Mouse (Mus musculus) intestine, embryonic 16.5 days (tissue): ENCODE data around the gene Unc5b. TPM values are rescaled to one million over a fixed set of nuclear protein-coding genes. Genes with fewer than 3 reads are reported as not detected.
A peak's percentile ranks its signal among the peaks of the same experiment; 100 is the strongest.

Source experiments
- ATAC-seq: fragments of 200-750 bp; cut with Nextera tagmentation; 2 replicates; pipeline ENCODE4 v1.8.0; 2017; ENCODE audit warnings: moderate TSS enrichment, moderate library complexity
- H3K27ac ChIP-seq: fragments of 300-500 bp; sonication (generic); 2 replicates; pipeline ENCODE4 v1.5.1; 2014; ENCODE audit warnings: mild to moderate bottlenecking, low read length
- H3K27me3 ChIP-seq: fragments of 300-500 bp; sonication (generic); replicated peaks from 2 replicates; pipeline ENCODE4 v1.6.1; 2014; ENCODE audit warnings: low read length, control low read depth, mixed read lengths; ENCODE audit not compliant: control insufficient read depth, insufficient read depth
- H3K36me3 ChIP-seq: fragments of 300-500 bp; sonication (generic); 2 replicates; pipeline ENCODE4 v1.6.1; 2014; ENCODE audit warnings: low read length, control low read depth; ENCODE audit not compliant: control insufficient read depth, insufficient read depth
- H3K4me1 ChIP-seq: fragments of 300-500 bp; sonication (generic); 2 replicates; pipeline ENCODE4 v1.6.1; 2014; ENCODE audit warnings: low read length, control low read depth, mixed read lengths; ENCODE audit not compliant: control insufficient read depth, insufficient read depth
- H3K4me2 ChIP-seq: fragments of 300-500 bp; sonication (generic); 2 replicates; pipeline ENCODE4 v1.6.1; 2014; ENCODE audit warnings: low read depth, low read length, control low read depth
- H3K4me3 ChIP-seq: fragments of 300-500 bp; sonication (generic); 2 replicates; pipeline ENCODE4 v1.5.1; 2014; ENCODE audit warnings: mild to moderate bottlenecking, low read length
- H3K9ac ChIP-seq: fragments of 300-500 bp; sonication (generic); 2 replicates; pipeline ENCODE4 v1.6.1; 2014; ENCODE audit warnings: low read depth, low read length
- H3K9me3 ChIP-seq: fragments of 300-500 bp; sonication (generic); 2 replicates; pipeline ENCODE4 v1.6.1; 2016; ENCODE audit warnings: low read length, control low read depth; ENCODE audit not compliant: control insufficient read depth
- WGBS: fragments of 180-500 bp; shearing (Covaris S2); extraction: QIAGEN DNeasy Blood & Tissue Kit; methylation state at CpG from one replicate; pipeline ENCODE4 v1.1.7; 2014; 5-methylcytosine and 5-hydroxymethylcytosine counted together
- polyA plus RNA-seq: library from polyadenylated mRNA; unstranded; fragments of >200 nt; fragmentation: Nextera tagmentation; extraction: Ambion mirVana; gene quantifications from 2 replicates; pipeline ENCODE4 v1.2.1, GENCODE M21; 2015

Gene Unc5b
- polyA plus RNA-seq, 1 experiment from 2014 or later = 4.6 TPM

DNA sequence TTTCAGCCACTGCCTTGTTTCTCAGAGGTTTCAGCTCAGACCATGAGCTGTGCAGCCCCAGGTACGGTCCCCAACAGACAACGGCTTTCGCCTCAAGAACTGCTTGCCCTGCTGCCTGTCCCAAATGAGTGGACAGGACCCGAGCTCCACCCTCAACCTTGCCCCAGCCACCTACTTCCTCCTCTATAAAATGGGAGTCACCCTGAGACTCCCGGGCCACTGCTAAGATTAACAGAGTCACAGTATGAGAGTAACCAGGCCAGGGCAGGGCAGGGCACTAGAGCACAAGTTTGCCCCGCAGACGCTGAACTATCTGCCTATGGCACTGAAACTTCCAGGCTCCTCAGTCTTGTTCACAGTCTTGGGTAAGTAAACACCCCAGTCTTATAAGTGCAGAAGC is 34.9 kb downstream of the Unc5b start:
- Histone ChIP-seq H3K27ac (peak overlapping the region; percentile 23; the same call in 1 of the 2 replicates), H3K4me1 (peaks cover 57% of the 10 kb centered on the region), H3K27me3 (no peaks in the 10 kb centered on the region), H3K9me3 (no peaks in the 10 kb centered on the region), H3K4me2 (no peak overlapping the region), H3K4me3 (no peak overlapping the region), H3K36me3 (no peaks in the 10 kb centered on the region), H3K9ac (no peak overlapping the region)
- ATAC-seq = no peak
- WGBS = 73% methylated on average over 7 of the region's 7 CpGs

DNA sequence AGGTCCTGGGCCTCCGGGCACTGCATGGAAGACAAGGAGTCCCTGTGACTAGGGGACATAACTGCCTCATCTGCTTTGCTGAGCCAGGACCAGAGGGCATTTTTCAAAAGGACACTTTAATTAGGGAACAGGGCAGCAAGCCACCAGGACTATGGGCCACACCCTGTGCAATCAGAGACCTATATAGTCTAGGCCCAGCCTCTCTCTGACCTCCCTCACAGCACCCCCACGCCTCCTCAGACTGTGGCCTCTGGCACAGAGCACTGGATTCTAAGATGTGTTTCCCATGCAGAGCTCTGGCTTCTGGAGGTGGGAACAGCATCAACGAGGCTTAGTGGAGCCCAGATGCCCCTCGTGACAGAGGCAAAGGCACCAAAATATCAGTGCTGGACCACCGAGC is 35.4 kb downstream of the Unc5b start:
- Histone ChIP-seq H3K36me3 (no peaks in the 10 kb centered on the region), H3K4me1 (peaks cover 55% of the 10 kb centered on the region), H3K9ac (peak overlapping the region; percentile 29; the same call in 1 of the 2 replicates), H3K27me3 (no peaks in the 10 kb centered on the region), H3K4me3 (no peak overlapping the region), H3K27ac (peak overlapping the region; percentile 23; the same call in 1 of the 2 replicates), H3K4me2 (no peak overlapping the region), H3K9me3 (no peaks in the 10 kb centered on the region)
- WGBS = 73% methylated on average over 5 of the region's 5 CpGs
- peak; percentile 19; the same call in 1 of the 2 replicates for ATAC-seq

DNA sequence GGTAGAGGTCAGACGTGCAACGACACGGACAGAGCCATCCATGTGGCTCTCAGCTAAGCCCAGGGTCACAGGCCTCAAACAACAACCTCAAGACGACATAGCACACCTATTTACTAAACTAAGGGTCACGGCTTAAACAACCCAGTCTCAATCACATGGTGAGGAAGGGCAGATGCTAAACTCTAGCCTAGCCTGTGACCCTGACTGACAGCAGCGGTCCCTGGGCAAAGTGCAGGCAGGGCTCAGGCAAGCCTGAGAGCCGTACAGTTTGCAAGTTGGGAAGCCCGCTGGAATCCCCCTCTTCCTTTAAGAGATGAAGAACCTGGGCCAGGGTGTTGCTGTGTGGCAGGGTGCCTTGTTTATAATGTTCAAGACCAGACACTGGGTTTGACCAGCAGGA is 36.6 kb downstream of the Unc5b start:
- ATAC-seq = peak; percentile 28; the same call in 1 of the 2 replicates

DNA sequence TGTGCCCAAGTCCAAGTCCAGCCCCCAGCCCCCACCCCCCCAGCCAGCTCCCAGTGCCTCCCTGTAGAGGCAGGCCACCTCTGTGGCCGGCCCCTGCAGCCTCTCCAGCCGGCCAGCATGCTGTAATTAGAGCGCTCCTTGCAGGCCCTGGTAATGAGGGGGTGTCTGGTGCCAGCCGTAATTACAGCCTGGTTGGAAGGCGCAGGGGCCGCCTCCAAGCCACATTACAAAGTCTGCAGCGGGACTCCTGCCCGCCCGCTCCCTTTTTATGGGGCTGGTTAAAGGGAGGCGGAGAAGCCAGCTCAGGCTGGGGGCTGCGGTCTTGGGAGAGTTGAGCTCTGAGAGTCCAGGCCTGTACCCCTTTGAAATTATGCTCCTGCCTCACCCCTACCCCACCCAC is 37.0 kb downstream of the Unc5b start:
- 43% methylated on average over 11 of the region's 11 CpGs for WGBS
- H3K4me3 ChIP-seq = no peak overlapping the region
- no peaks in the 10 kb centered on the region for H3K27me3 ChIP-seq
- peak overlapping the region; percentile 33 for H3K27ac ChIP-seq
- H3K4me2 ChIP-seq = peak overlapping the region; percentile 9; the same call in 1 of the 2 replicates
- H3K4me1 ChIP-seq = peaks cover 46% of the 10 kb centered on the region
- H3K36me3 ChIP-seq = no peaks in the 10 kb centered on the region
- H3K9ac ChIP-seq = peak overlapping the region; percentile 20; the same call in 1 of the 2 replicates
- ATAC-seq = peak; percentile 30
- H3K9me3 ChIP-seq = no peaks in the 10 kb centered on the region

More for the DNA sequence above, 36.6 kb downstream of the Unc5b start:
- H3K36me3 ChIP-seq = no peaks in the 10 kb centered on the region
- H3K4me3 ChIP-seq = no peak overlapping the region
- no peaks in the 10 kb centered on the region for H3K27me3 ChIP-seq
- H3K4me2 ChIP-seq = peak overlapping the region; percentile 9; the same call in 1 of the 2 replicates
- peak overlapping the region; percentile 20; the same call in 1 of the 2 replicates for H3K9ac ChIP-seq
- peaks cover 50% of the 10 kb centered on the region for H3K4me1 ChIP-seq
- H3K9me3 ChIP-seq = no peaks in the 10 kb centered on the region
- 53% methylated on average over 8 of the region's 8 CpGs for WGBS
- H3K27ac ChIP-seq = peak overlapping the region; percentile 33; the same call in 1 of the 2 replicates

DNA sequence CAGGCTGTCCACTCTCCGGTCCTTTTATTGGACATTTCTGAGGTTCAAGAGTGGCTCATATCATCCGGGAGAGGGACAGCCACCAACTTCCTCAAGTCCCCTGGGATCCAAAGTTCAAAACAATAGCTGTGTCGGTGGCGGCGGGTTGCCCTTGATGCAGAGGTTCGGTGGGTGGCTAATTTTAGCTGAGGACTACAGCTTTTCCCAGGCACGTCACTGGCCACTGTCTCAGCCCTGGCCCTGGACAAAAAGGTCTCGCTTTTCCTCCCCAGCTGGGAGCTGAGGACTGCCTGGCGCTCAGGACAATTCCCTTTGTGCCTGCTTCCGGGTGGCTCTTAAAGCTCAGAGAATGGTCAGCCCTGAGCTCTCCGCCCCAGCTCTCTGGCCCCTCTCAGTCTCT is 38.5 kb downstream of the Unc5b start:
- Histone ChIP-seq H3K27me3 (no peaks in the 10 kb centered on the region), H3K9ac (peak overlapping the region; percentile 40; the same call in 1 of the 2 replicates), H3K9me3 (no peaks in the 10 kb centered on the region), H3K36me3 (no peaks in the 10 kb centered on the region), H3K4me3 (no peak overlapping the region), H3K4me1 (peaks cover 40% of the 10 kb centered on the region), H3K27ac (peak overlapping the region; percentile 54), H3K4me2 (no peak overlapping the region)
- 30% methylated on average over 11 of the region's 11 CpGs for WGBS
- peak; percentile 38 for ATAC-seq

DNA sequence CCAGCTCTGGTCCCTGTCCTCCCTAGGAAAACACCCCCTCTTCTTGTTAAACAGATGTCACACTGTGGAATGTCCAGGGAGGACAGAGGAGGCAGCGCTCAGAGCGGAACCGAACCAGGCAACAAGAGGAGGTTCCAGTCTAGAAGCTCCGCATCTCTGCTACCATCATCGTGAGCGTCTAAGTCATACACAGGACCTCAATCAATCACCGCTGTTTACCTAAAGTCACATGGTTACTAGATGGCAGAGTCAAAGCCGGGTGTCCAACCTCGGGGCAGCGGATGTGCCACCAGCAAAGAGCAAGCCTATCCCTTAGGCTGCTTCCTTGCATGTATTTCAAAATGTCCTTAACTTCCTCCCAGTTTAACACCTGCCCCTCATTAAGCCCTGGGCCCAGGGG is 39.0 kb downstream of the Unc5b start:
- 0 out of 2 replicates have a peak, but pooled peaks have one; percentile 2 for ATAC-seq
- 30% methylated on average over 10 of the region's 10 CpGs for WGBS

DNA sequence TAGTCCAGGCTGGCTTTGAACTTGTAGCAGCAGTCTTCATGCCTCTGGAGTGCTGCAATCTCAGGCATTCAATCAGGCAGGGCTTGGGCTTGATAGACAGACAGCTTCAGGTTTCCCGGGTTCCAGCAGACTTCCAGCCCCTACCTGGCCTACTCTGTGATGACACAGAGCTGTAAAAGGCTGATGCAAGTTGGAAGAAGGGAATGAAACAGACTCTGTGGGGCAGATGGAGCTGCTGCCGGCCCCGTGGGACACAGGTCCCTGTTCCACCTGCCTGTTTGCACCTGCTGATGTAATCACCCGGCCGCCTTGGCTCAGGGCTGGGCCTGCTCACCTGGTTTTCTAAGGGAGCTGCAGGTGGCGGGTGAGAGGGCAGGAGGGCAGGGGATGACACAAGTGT is 40.5 kb downstream of the Unc5b start:
- H3K9me3 ChIP-seq = no peaks in the 10 kb centered on the region
- no peaks in the 10 kb centered on the region for H3K27me3 ChIP-seq
- peaks cover 32% of the 10 kb centered on the region for H3K4me1 ChIP-seq
- no peak overlapping the region for H3K9ac ChIP-seq
- no peaks in the 10 kb centered on the region for H3K36me3 ChIP-seq
- H3K4me2 ChIP-seq = no peak overlapping the region
- WGBS = 72% methylated on average over 6 of the region's 6 CpGs
- no peak overlapping the region for H3K27ac ChIP-seq
- H3K4me3 ChIP-seq = no peak overlapping the region
- ATAC-seq = peak; percentile 26; the same call in 1 of the 2 replicates

More for the DNA sequence above, 39.0 kb downstream of the Unc5b start:
- peak overlapping the region; percentile 54 for H3K27ac ChIP-seq
- H3K4me3 ChIP-seq = no peak overlapping the region
- no peaks in the 10 kb centered on the region for H3K9me3 ChIP-seq
- no peaks in the 10 kb centered on the region for H3K27me3 ChIP-seq
- H3K36me3 ChIP-seq = no peaks in the 10 kb centered on the region
- no peak overlapping the region for H3K4me2 ChIP-seq
- peak overlapping the region; percentile 40; the same call in 1 of the 2 replicates for H3K9ac ChIP-seq
- peaks cover 40% of the 10 kb centered on the region for H3K4me1 ChIP-seq

DNA sequence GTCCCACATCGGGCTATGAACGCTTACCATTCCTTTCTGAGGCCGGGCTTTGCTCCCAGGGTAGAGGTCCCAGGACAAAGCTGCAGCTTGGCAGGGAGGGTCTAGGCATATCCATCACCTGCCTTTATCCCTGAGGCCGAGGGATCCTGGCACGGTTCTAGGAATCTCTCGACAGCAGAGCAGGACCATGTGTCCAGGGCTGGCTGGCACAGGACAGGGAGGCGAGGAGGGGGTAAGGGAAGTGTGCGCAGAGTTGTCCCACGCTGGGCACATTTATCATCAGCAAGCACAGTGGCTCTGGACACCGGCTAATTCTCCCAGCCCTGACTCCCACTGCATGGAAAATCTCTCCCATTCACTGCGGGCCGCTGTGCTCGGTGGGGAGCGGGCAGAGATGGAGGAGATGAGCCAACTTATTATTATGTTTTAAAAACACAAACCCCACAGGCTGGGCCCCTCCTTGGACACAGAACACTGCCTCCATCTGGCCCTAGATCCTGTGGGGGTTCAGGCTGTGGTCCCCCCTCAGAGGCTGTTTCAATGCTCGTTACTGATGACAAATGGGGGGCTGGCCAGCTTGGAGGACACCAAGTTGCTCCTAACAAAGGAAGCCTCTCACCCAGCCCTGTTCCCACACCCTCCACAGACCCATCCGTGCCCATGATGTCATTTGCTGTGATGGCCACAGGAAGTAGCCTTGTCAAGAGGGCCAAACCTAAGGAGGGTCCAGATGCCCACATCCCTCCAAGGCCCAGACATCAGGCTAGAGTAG is 43.9 kb downstream of the Unc5b start:
- H3K27ac ChIP-seq = no peak overlapping the region
- 81% methylated on average over 16 of the region's 16 CpGs for WGBS
- ATAC-seq = no peak

DNA sequence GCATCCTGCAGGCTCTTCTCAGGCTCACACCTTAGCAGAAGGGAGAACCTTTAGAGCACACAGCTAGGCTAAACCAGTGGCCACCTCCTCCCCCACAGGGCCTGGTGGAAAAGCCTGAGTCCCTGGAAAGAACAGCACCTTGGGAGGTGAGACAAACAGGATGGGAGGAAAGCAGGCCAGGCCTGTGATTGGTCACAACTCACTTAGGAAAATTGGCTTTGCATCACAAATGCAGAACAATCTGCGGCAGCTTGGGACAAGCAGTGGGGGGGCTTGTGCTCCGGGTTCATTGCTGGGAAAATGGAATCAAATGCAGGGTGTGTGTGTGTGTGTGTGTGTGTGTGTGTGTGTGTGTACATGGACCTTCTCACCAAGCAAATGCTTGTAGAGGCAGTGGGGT is 47.8 kb downstream of the Unc5b start:
- Histone ChIP-seq H3K4me1 (no peaks in the 10 kb centered on the region; the same call in 1 of the 2 replicates), H3K27me3 (no peaks in the 10 kb centered on the region), H3K27ac (no peak overlapping the region), H3K4me3 (no peak overlapping the region), H3K4me2 (no peak overlapping the region), H3K9me3 (no peaks in the 10 kb centered on the region), H3K36me3 (no peaks in the 10 kb centered on the region), H3K9ac (no peak overlapping the region)
- no peak for ATAC-seq
- 31% methylated on average over 2 of the region's 2 CpGs for WGBS

More for the DNA sequence above, 43.9 kb downstream of the Unc5b start:
- Histone ChIP-seq H3K4me2 (no peak overlapping the region), H3K4me3 (no peak overlapping the region), H3K9ac (no peak overlapping the region), H3K36me3 (no peaks in the 10 kb centered on the region), H3K9me3 (no peaks in the 10 kb centered on the region), H3K4me1 (peaks cover 6% of the 10 kb centered on the region), H3K27me3 (no peaks in the 10 kb centered on the region)
